Mouse (Mus musculus): ENCODE measurements around the gene Akap10. TPM values are rescaled to one million over a fixed set of nuclear protein-coding genes. Genes with fewer than 3 reads are reported as not detected.

The Akap10 gene
- total and polyA plus RNA-seq, 3 experiments = 17.7 to 20.1 TPM; not detected in 1

DNA sequence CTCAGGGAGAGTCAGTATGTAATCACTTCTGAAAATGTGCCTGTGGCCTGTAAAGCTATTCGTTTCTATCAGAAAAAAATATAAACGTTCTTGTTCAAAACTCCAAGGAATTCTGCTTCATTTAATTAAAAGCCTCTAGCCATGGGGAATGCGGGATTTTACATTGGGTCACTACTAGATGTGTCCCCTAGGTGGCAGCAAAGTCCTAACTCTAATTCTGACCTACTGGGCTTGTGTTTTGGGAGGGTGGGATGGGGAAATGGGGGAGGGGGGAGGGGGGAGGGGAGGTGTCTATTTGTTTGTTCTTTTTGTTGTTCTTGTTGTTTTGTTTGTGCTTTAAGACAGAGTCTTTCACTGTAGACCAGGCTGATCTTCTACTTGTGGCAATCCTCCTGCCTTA lies 19.3 kb upstream of the Akap10 start:
- peaks cover 16 to 24% of the 10 kb centered on the region in 2 experiments for H3K4me1 ChIP-seq (ENCODE audit: control insufficient read depth in 1 of 2, insufficient read depth in 2 of 2, low read length in 2 of 2)
- no peaks in the 10 kb centered on the region for H3K9me3 ChIP-seq (replicated peaks; ENCODE audit: insufficient read depth, low read length)
- H3K27ac ChIP-seq (ENCODE audit: control insufficient read depth, low read depth, low read length) = no peak overlapping the region
- H3K79me2 ChIP-seq (ENCODE audit: control insufficient read depth, insufficient read depth, low read length, poor library complexity) = no peaks in the 10 kb centered on the region; the same call in 1 of the 2 replicates
- H3K36me3 ChIP-seq (ENCODE audit: control insufficient read depth in 1 of 2, insufficient read depth in 2 of 2, low read length in 2 of 2) = peaks cover 0 to 30% of the 10 kb centered on the region in 2 experiments; a peak in 2 of 4 replicates
- H3K27me3 ChIP-seq (ENCODE audit: control insufficient read depth in 1 of 2, insufficient read depth in 2 of 2, low read length in 2 of 2) = no peaks in the 10 kb centered on the region
- no peak for TF ChIP-seq RCOR1 (IDR thresholded peaks at IDR 0.05; ENCODE audit: low read depth, low read length)
- TF ChIP-seq SMC3 (IDR thresholded peaks at IDR 0.05; ENCODE audit: low read depth, low read length) = peak; percentile 65
- peak; percentile 68 for TF ChIP-seq RAD21 (IDR thresholded peaks at IDR 0.05; ENCODE audit: low read depth, low read length)
- TF ChIP-seq ZNF384 (IDR thresholded peaks at IDR 0.05; ENCODE audit: low read depth, low read length) = 0 out of 2 replicates have a peak, but pooled peaks have one; percentile 9
- no peak for TF ChIP-seq POLR2AphosphoS2 (IDR thresholded peaks at IDR 0.05; ENCODE audit: low read length)
- peak; percentile 50 to 71 (median 66) for TF ChIP-seq CTCF (IDR thresholded peaks at IDR 0.05 in 2 of 3, conservative IDR thresholded peaks at IDR 0.05 in 1 of 3; ENCODE audit: control insufficient read depth in 1 of 3, insufficient read depth in 1 of 3, low read depth in 2 of 3, low read length in 3 of 3, poor library complexity in 1 of 3, severe bottlenecking in 1 of 3)
- TF ChIP-seq TAL1 (IDR thresholded peaks at IDR 0.05; ENCODE audit: low read length) = no peak
- no peak for TF ChIP-seq ELF1 (IDR thresholded peaks at IDR 0.05; ENCODE audit: low read depth, low read length)
- TF ChIP-seq ZC3H11A (IDR thresholded peaks at IDR 0.05; ENCODE audit: low read depth, low read length) = peak; percentile 44
- TF ChIP-seq MAZ (IDR thresholded peaks at IDR 0.05; ENCODE audit: low read depth, low read length) = 0 out of 2 replicates have a peak, but pooled peaks have one; percentile 16
- peak; percentile 40; the same call in 1 of the 2 replicates for TF ChIP-seq CHD2 (IDR thresholded peaks at IDR 0.05; ENCODE audit: low read length)
- no peak for TF ChIP-seq HCFC1 (IDR thresholded peaks at IDR 0.05; ENCODE audit: low read depth, low read length)
- no peak overlapping the region for H3K4me3 ChIP-seq (ENCODE audit: control insufficient read depth in 1 of 2, insufficient read depth in 1 of 2, low read depth in 2 of 2, low read length in 2 of 2)
- peak; percentile 71 for DNase-seq (ENCODE audit: low read depth, low spot score)
- no peak overlapping the region for H3K9ac ChIP-seq (ENCODE audit: control insufficient read depth, low read depth, low read length, poor library complexity, severe bottlenecking)

DNA sequence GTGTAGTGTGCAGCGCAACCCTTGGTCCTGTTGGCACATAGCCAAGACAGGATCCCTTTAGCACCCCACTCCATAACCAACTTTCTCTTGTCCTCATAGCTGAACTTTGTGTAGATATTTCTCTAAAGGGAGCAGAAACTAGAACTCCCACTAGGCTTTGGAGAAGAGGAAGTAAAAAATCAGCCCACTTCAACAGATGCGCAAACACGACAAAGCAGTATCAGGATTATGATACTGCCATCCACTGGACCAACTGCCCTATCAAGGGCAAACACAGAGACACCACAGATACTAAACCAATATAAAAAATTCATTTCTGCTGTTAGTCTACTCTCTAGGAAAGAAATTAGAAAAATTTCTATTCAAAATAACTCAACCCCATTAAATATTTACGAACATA lies 16.6 kb upstream of the Akap10 start:
- no peaks in the 10 kb centered on the region; the same call in 1 of the 2 replicates for H3K79me2 ChIP-seq (ENCODE audit: control insufficient read depth, insufficient read depth, low read length, poor library complexity)
- H3K27me3 ChIP-seq (ENCODE audit: control insufficient read depth in 1 of 2, insufficient read depth in 2 of 2, low read length in 2 of 2) = no peaks in the 10 kb centered on the region
- peaks cover 24 to 40% of the 10 kb centered on the region in 2 experiments for H3K4me1 ChIP-seq (ENCODE audit: control insufficient read depth in 1 of 2, insufficient read depth in 2 of 2, low read length in 2 of 2)
- no peak overlapping the region for H3K9ac ChIP-seq (ENCODE audit: control insufficient read depth, low read depth, low read length, poor library complexity, severe bottlenecking)
- peak; percentile 93 for DNase-seq (ENCODE audit: low read depth, low spot score)
- H3K4me3 ChIP-seq (ENCODE audit: control insufficient read depth in 1 of 2, insufficient read depth in 1 of 2, low read depth in 2 of 2, low read length in 2 of 2) = peak overlapping the region in 1 of 2 experiments; percentile 11; a peak in 1 of 4 replicates
- H3K36me3 ChIP-seq (ENCODE audit: control insufficient read depth in 1 of 2, insufficient read depth in 2 of 2, low read length in 2 of 2) = peaks cover 0 to 51% of the 10 kb centered on the region in 2 experiments; a peak in 2 of 4 replicates
- no peaks in the 10 kb centered on the region for H3K9me3 ChIP-seq (replicated peaks; ENCODE audit: insufficient read depth, low read length)
- peak overlapping the region; percentile 61 for H3K27ac ChIP-seq (ENCODE audit: control insufficient read depth, low read depth, low read length)
- TF ChIP-seq TBP (IDR thresholded peaks at IDR 0.05; ENCODE audit: low read depth, low read length) (peak; percentile 64; the same call in 1 of the 2 replicates), RCOR1 (IDR thresholded peaks at IDR 0.05; ENCODE audit: low read depth, low read length) (peak; percentile 98), JUND (IDR thresholded peaks at IDR 0.05; ENCODE audit: low read depth, low read length) (peak; percentile 83; the same call in 1 of the 2 replicates), CHD1 (IDR thresholded peaks at IDR 0.05; ENCODE audit: low read depth, low read length) (0 out of 2 replicates have a peak, but pooled peaks have one; percentile 6), E2F4 (IDR thresholded peaks at IDR 0.05; ENCODE audit: borderline replicate concordance, low read depth, low read length) (no peak), KAT2A (conservative IDR thresholded peaks at IDR 0.05; ENCODE audit: low read depth, low read length) (no peak), MAZ (IDR thresholded peaks at IDR 0.05; ENCODE audit: low read depth, low read length) (peak; percentile 65), NELFE (IDR thresholded peaks at IDR 0.05; ENCODE audit: low read depth, low read length) (no peak), GATA1 (IDR thresholded peaks at IDR 0.05; ENCODE audit: low read depth, low read length) (peak; percentile 100), ETS1 (IDR thresholded peaks at IDR 0.05; ENCODE audit: low read depth, low read length) (peak; percentile 88), MYC (IDR thresholded peaks at IDR 0.05; ENCODE audit: low read depth, low read length) (no peak), BHLHE40 (IDR thresholded peaks at IDR 0.05; ENCODE audit: borderline replicate concordance, low read depth, low read length) (peak; percentile 24; the same call in 1 of the 2 replicates), RAD21 (IDR thresholded peaks at IDR 0.05; ENCODE audit: low read depth, low read length) (peak; percentile 18), SMC3 (IDR thresholded peaks at IDR 0.05; ENCODE audit: low read depth, low read length) (peak; percentile 39; the same call in 1 of the 2 replicates), TCF12 (IDR thresholded peaks at IDR 0.05; ENCODE audit: low read depth, low read length) (peak; percentile 99), MXI1 (IDR thresholded peaks at IDR 0.05; ENCODE audit: low read depth, low read length) (no peak), ZMIZ1 (IDR thresholded peaks at IDR 0.05; ENCODE audit: low read depth, low read length) (0 out of 2 replicates have a peak, but pooled peaks have one; percentile 33), USF1 (IDR thresholded peaks at IDR 0.05; ENCODE audit: low read depth, low read length) (no peak), ELF1 (IDR thresholded peaks at IDR 0.05; ENCODE audit: low read depth, low read length) (no peak), MEF2A (IDR thresholded peaks at IDR 0.05; ENCODE audit: extremely low read depth, insufficient replicate concordance, low read depth, low read length, poor library complexity, severe bottlenecking) (no peak), MAFK (IDR thresholded peaks at IDR 0.05; ENCODE audit: borderline replicate concordance, low read depth, low read length) (peak; percentile 42; the same call in 1 of the 2 replicates), GABPA (IDR thresholded peaks at IDR 0.05; ENCODE audit: low read depth, low read length) (no peak), SIN3A (IDR thresholded peaks at IDR 0.05; ENCODE audit: low read length) (peak; percentile 85), TAL1 (IDR thresholded peaks at IDR 0.05; ENCODE audit: low read length) (peak; percentile 92), MAX (IDR thresholded peaks at IDR 0.05; ENCODE audit: low read length) (no peak)

Data from MEL (cell line).